22 mouse cellular contexts compared by ENCODE assay signal in the genomic region with DNA sequence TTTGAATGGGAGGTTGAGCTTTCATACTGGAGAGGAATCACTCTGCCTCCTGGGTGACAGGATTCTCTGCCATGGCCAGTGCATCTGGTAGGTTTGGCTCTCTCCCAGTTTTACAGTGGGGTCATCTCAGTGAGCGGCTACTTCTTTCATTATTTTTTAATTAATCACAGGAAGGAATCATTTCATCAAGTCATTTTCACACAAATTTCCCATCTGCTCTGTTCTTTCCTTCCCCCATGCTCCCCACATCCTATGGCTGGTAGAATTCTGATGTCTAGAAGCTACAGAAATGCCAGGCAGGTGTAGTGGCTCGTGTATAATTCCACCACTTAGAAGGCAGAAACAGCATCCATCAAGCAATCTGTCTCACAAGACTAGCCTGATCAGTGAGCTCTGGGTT. TPM values are rescaled to one million over a fixed set of nuclear protein-coding genes. Genes with fewer than 3 reads are reported as not detected.
DNase-seq lines count a peak whose midpoint lies in the region; ATAC-seq lines count a peak whose summit lies in the region.
"Had no signal": no experiment of that assay in that cellular context is flagged by ENCODE, and none has a peak within 500 bp of the region (broad histone marks: within the 10 kb centered on the region; RNA-seq: fewer than 3 reads in every experiment).

No protein-coding gene starts in this region.

- H3K36me3 ChIP-seq in forebrain, embryonic 15.5 days, result no peaks in the 10 kb centered on the region
- H3K36me3 ChIP-seq in forebrain, embryonic 12.5 days (replicated peaks), result no peaks in the 10 kb centered on the region
- H3K36me3 ChIP-seq: embryonic facial prominence, embryonic 10.5 days; heart, embryonic 10.5 days; limb, embryonic 13.5 days; liver, embryonic 12.5 days; midbrain, embryonic 12.5 days had no signal

- no peaks in the 10 kb centered on the region for H3K9me3 ChIP-seq in forebrain, embryonic 15.5 days
- H3K9me3 ChIP-seq in forebrain, embryonic 12.5 days, result no peaks in the 10 kb centered on the region
- H3K9me3 ChIP-seq: embryonic facial prominence, embryonic 10.5 days; heart, embryonic 10.5 days; limb, embryonic 13.5 days; liver, embryonic 12.5 days; midbrain, embryonic 12.5 days had no signal

- peak overlapping the region; percentile 62 for H3K27ac ChIP-seq in forebrain, embryonic 15.5 days (replicated peaks)
- no peak overlapping the region for H3K27ac ChIP-seq in forebrain, embryonic 12.5 days
- H3K27ac ChIP-seq: embryonic facial prominence, embryonic 10.5 days; heart, embryonic 10.5 days; layer of hippocampus, adult 2 months; limb, embryonic 13.5 days; liver, embryonic 12.5 days; midbrain, embryonic 12.5 days; stomach, postnatal 0 days had no signal

- intact Hi-C loops in left cerebral cortex, postnatal 4 days (cut with DNase I), result no loop called here

- H3K4me2 ChIP-seq in forebrain, embryonic 15.5 days (replicated peaks), result no peak overlapping the region
- H3K4me2 ChIP-seq in forebrain, embryonic 12.5 days, result no peak overlapping the region
- H3K4me2 ChIP-seq: limb, embryonic 13.5 days; liver, embryonic 12.5 days; midbrain, embryonic 12.5 days had no signal

- H3K9ac ChIP-seq in forebrain, embryonic 15.5 days (replicated peaks), result no peak overlapping the region
- H3K9ac ChIP-seq in forebrain, embryonic 12.5 days, result no peak overlapping the region
- H3K9ac ChIP-seq: limb, embryonic 13.5 days; liver, embryonic 12.5 days; midbrain, embryonic 12.5 days had no signal

- DNase-seq in left cerebral cortex, postnatal 4 days, result peak; percentile 74
- no peak for DNase-seq in left cerebral cortex, adult 9 months (ENCODE audit: low spot score in 2 of 2)
- peak; percentile 84 for DNase-seq in cerebellum, adult 9-10 months
- DNase-seq in urinary bladder, postnatal 36 days (ENCODE audit: low spot score in 2 of 2), result no peak
- DNase-seq in ovary, postnatal 14 days (ENCODE audit: low spot score), result no peak
- DNase-seq: adrenal gland, postnatal 10 days; kidney, postnatal 25 days; lung, adult 18-20 months; lung, postnatal 10 days; thymus, adult 2 months; thymus, postnatal 4 days had no signal

- H3K4me3 ChIP-seq in forebrain, embryonic 15.5 days, result no peak overlapping the region
- H3K4me3 ChIP-seq in forebrain, embryonic 12.5 days (replicated peaks), result no peak overlapping the region
- H3K4me3 ChIP-seq: embryonic facial prominence, embryonic 10.5 days; heart, embryonic 10.5 days; layer of hippocampus, adult 2 months; limb, embryonic 13.5 days; liver, embryonic 12.5 days; midbrain, embryonic 12.5 days had no signal

- no peak for ATAC-seq in forebrain, embryonic 15.5 days (replicated peaks)
- no peak for ATAC-seq in forebrain, embryonic 12.5 days (ENCODE audit: low FRiP score)
- ATAC-seq in frontal cortex, adult (ENCODE audit: low TSS enrichment), result no peak
- ATAC-seq: intestine, embryonic 16.5 days; liver, embryonic 12.5 days had no signal

- 58% methylated on average over 2 of the region's 2 CpGs for WGBS in forebrain, embryonic 15.5 days
- 86% methylated on average over 2 of the region's 2 CpGs for WGBS in forebrain, embryonic 12.5 days

- H3K27me3 ChIP-seq in forebrain, embryonic 15.5 days, result no peaks in the 10 kb centered on the region
- no peaks in the 10 kb centered on the region for H3K27me3 ChIP-seq in forebrain, embryonic 12.5 days
- H3K27me3 ChIP-seq: midbrain, embryonic 12.5 days had no signal

- H3K4me1 ChIP-seq in forebrain, embryonic 15.5 days, result peaks cover 14% of the 10 kb centered on the region
- H3K4me1 ChIP-seq in forebrain, embryonic 12.5 days, result peaks cover 13% of the 10 kb centered on the region; the same call in 1 of the 2 replicates
- H3K4me1 ChIP-seq: embryonic facial prominence, embryonic 10.5 days; liver, embryonic 12.5 days had no signal

RNA-seq across cellular contexts. Expression of gene Kctd3, which starts 56.1 kb away (rescaled TPM):
- 44.8 and 45.1 TPM in 2 replicates for polyA plus RNA-seq in forebrain, embryonic 15.5 days (2015; fragmentation: Nextera tagmentation; extraction: Ambion mirVana)
- 37.9 and 39.4 TPM in 2 replicates for polyA plus RNA-seq in forebrain, embryonic 12.5 days (2016; fragmentation: Nextera tagmentation; extraction: Ambion mirVana)
- 100 to 1,000 TPM; 105 to 116 TPM for total RNA-seq in left cerebral cortex, postnatal 4 days (2021)

Comparison
In these comparisons a context has a peak if more than half of its experiments do, and no peak if none do; other contexts are left out.
1. DNase-seq: peak in left cerebral cortex, postnatal 4 days (single experiment) and cerebellum, adult 9-10 months (single experiment); none in left cerebral cortex, adult 9 months (0 of 2), urinary bladder, postnatal 36 days (0 of 2) and ovary, postnatal 14 days (single experiment).